Mouse (Mus musculus) cerebellum, adult 2 months (tissue): ENCODE measurements around the gene Hspb1.

Experiments used
- CTCF ChIP-seq: fragments of 200-500 bp; IDR thresholded peaks from 2 replicates; pipeline ENCODE4 v1.5.1; 2011; ENCODE audit warnings: low read depth, mild to moderate bottlenecking, control low read depth, low read length, moderate library complexity, borderline replicate concordance; ENCODE audit not compliant: insufficient read depth
- POLR2A ChIP-seq: fragments of 200-500 bp; IDR thresholded peaks from 2 replicates; pipeline ENCODE4 v1.6.1; 2011; ENCODE audit warnings: low read length, control low read depth, borderline replicate concordance; ENCODE audit not compliant: insufficient read depth

GRCm38 (mm10) chr5:135916051-135916565 lies 28.4 kb downstream of the Hspb1 start:
- TF ChIP-seq POLR2A, result no peak
- no peak for TF ChIP-seq CTCF
